Mouse (Mus musculus): ENCODE measurements around the gene Gprin1.

The Gprin1 gene

DNA sequence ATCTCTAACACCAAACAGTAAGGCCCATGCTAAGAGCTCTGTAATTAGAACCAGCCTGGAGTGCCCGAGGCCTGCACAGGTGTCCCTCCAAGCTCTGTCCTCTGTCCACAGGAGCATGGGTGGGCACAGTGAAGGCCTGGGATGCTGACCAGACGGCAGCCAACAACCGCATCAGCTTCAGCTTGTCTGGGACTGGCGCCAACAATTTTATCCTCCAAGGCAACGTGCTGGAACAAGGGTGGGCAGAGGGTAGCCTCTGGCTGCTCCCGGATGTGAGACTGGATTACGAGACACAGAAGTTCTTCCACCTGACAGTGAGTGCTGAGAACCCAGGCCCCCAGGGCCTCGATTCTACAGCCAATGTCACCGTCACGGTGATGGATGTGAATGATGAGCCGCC lies 23.5 kb downstream of the Gprin1 start:
- in situ Hi-C loops (cut with MboI), result no loop called here

DNA sequence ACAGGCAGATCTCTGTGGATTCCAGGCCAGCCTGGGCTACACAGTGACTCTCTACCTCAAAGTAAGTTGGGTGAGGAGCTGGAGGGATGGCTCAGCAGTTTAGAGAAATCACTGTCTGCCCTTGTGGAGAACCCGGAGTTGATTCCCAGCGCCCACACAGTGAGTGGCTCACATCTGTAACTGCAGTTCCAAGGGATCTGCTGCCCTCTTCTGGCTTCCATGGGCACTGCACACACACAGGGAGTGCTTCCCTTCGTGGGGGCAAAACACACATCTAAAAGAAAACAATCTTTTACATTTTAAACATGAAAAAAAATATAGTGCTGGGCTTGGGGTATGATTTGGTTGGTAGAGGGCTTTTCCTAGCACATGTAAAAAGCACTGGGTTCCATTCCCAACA lies 26.5 kb downstream of the Gprin1 start:
- in situ Hi-C loops (cut with MboI), result no loop called here

DNA sequence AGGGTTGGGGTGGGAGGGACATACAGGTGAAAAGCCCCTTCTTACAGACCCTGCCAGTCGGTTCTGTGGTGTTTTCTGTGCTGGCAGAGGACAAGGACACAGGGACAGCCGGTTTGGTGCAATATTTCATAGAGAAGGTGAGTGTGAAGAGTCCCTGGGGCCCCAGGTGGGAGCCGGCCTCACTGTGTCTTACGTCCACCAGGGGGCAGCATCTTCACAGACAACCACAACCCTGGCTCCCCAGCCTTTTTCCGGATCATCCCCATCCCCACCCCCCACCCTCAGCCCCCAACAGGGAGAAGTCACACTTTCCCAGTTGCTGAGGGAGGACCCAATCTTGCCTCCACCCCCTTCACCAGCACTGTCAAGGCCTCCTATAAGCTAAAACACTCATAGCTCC lies 32.8 kb downstream of the Gprin1 start:
- in situ Hi-C loops (cut with MboI), result no loop called here

DNA sequence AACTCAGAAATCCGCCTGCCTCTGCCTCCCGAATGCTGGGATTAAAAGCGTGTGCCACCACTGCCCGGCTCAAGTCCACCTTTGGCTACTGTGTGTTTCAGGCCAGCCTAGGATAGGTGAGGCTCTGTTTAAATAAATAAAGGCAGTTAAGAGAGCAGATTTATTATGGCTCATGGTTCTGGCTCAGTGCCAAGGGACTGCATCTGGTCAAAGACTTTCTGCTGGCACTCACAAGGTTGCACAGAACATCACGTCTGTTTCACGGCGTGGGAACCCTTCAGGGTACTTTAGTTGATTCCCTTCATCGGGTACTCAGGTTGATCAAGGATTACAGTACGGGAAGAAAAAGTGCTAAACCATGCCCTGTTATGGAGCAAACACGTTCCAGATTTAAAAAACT lies 34.7 kb downstream of the Gprin1 start:
- in situ Hi-C loops (cut with MboI), result no loop called here

DNA sequence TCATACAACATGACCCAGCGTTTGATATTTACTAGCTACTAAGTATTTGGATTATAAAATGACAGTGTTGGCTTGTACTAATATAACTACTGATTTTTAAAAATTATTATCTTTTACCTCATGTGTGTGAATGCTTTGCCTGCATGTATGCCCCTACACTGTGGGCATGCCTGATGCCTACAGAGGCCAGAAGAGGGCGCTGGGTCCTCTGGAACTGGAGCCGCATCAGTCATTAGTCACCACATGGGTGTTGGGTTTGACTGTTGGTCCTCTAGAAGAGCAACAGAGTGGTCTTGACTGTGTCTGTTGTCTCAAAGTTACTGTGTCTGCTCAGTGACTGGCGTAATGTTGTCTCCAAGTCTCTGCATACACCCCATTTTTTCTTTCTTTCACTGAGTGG lies 35.3 kb downstream of the Gprin1 start:
- in situ Hi-C loops (cut with MboI), result no loop called here

DNA sequence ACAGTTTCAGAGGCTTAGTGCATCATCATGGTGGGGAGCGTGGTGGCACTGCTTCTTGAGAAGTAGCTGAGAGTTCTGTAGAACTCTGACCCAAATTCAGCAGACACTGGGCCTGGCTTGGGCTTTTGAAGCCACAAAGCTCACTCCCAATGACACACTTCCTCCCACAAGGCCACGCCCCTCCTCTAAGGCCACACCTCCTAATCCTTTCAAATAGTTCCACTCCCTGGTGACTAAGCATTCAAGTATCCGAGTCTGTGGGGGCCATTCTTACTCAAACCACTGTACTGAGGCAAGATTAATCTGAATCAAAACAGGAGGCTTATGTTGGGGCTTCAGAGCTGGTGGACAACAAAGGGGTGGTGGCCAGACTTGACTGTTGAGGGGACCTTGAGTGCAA lies 38.8 kb downstream of the Gprin1 start:
- in situ Hi-C loops (cut with MboI), result no loop called here

DNA sequence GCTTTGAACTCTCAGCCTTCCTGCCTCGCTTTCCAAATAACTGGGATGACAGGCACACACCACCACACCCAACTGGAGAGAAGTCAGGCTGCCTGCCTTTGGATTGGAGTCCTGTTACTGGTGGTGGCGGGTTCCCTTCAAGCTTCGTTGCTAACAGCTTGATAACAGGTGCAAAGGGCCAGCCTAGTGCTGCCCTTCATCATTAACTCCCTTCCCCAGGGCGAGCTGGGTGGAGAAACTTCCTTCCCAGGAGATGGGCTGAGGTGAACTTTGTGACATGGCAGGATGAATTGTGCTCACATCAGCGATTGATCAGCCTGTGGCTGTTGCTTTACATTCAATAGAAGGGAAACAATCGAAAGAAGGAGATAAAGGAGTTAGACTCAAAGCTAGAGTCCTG lies 44.8 kb downstream of the Gprin1 start:
- in situ Hi-C loops (cut with MboI), result no loop called here

DNA sequence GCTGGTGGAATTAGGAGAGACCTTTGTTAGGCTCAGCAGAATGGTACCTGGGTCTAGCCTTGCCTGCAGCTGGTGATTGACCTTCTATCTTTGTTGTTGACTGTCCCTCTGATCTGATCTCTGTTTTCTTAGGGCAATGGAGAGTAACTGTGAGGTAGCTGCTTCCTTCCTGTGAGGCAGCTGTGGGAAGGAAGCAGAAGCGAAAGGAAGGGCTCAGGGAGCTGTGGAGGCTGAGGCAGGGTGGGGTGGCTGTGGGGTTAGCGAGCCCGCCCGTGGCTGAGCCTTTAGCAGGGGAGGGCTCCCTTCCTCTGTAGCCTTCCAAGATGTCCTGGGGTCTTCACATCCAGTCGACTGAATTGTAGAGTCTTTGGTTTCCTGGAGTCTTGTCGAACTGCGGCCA lies 47.2 kb downstream of the Gprin1 start:
- in situ Hi-C loops (cut with MboI), result no loop called here

DNA sequence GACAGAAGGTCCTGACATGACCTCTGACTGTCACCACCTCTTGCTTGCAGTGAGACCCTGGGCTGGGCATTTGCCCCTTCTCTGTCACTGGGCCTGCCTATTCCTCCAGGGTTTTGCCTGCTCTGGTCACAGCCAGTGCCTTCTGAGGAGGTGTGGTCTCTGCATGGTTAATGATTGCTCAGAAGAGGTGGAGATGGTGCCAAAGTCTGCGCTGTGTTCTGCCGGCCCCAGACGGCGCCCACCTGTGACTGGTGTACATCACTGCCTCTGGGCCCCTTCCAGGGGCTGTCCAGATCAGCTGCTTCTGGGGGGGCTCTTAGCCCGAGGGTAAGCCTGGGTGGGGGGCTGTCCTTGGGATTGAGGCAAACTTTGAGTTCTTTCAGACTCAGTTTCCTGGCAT lies 48.4 kb downstream of the Gprin1 start, which contains the start of gene Cdhr2:
Gene Cdhr2, plus strand, starts transcription at position 219 of the 400 bp plus-strand sequence.
- in situ Hi-C loops (cut with MboI), result no loop called here

DNA sequence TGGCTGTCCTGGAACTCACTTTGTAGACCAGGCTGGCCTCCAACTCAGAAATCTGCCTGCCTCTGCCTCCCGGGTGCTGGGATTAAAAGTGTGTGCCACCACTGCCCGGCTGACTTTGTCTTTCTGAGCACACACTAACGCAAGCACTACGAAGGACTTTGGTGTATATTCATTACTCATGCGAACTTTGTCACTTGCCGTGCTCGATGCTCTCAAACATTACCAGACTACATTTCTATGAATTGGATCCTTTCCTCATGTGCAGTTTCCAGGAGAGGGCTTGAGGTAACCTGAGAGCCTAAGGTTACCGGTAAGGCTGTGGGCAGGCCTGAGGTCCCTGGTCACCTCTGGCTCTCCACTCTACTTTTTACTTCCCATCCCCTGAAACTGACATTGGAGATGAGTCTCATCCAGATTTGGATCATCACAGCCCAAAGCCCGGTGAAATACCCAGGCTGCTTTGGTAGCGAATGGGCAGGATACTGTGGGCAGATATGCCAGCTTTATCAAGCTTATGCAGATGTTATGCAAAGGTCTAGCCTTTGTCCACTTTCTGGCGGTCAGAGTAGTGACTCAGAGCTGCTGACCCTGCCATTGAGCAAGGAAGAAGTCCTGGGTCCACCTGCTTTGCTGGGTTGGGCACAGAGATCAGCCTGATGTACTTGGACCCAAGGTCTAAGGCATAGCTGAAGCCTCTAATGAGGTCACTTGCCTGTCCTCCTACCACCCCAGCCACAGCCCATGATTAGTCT lies 54.0 kb downstream of the Gprin1 start:
- in situ Hi-C loops (cut with MboI), result no loop called here

DNA sequence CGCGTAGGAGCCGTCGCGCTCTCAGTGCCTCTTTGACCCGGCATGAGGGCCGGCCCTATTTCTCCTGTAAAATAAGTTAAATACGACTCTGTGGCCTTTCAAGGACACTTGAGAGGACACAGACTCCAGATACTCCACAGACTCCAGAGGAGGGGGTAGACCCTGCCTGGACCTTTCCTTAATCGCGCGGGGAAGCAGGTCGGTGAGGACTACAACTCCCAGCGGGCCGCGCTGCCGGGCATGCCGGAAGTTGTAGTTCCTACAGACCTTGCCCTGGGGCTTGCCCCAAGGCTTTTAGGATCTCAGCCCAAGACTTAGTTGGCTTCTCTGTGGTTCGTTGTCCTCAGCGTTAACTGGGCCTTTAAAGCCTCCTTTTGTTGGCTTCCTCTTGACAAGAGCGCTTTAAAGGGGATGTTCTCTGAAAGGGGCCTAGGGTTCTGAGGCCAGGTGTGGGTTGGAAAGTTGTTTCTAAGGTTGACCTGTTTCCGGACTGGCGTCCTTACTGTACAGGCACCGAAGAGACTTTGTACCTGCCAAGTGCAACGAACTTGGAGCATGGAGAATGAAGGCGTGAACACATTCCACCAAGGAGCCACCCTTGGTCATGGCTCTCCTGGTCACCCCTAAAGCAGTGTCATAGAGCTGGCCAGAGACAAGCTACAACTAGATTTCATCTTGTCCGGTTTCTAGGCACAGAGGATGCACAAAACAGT lies 55.2 kb downstream of the Gprin1 start:
- in situ Hi-C loops (cut with MboI), result no loop called here

DNA sequence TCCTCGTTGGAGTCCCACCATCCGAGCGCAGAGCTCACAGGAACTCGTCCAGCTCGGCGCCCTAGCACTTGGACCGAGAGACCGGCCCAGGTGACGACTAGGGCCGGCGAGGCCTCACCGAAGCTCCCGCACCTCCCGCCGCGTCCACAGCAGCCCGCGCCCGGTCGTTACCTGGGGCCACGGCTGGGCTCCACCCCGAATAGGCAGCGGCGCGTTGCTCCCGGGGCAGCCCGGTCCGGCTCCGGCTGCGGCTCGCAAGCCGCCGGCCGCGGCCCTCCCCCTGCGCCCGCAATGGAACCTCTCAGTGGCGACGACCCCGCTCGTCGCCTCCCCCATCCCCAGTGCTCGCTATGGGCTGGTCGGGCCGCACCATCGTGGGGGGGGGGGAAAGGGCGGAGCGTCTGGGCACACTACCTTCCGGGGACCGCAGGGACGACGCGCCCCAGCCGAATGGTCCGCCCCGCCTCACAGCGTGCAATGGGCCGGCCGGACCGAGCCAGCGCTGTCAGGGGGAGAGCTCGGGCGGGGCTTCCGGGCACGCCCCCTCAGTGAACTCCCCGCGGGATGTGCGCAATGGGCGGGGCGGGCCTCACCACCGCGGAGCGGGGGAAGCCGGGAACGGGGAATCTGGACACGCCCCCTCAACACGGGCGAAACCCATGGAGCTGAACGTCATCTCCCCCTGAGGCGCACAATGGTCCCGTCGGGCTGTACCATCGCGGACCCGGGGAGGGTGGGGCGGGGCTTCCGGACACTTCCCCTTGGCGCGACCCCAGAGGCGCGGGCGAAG lies 55.9 kb downstream of the Gprin1 start, which contains the start of gene Rnf44:
Gene Rnf44, minus strand, starts transcription at position 350 of the 790 bp plus-strand sequence.
- in situ Hi-C loops (cut with MboI), result no loop called here

DNA sequence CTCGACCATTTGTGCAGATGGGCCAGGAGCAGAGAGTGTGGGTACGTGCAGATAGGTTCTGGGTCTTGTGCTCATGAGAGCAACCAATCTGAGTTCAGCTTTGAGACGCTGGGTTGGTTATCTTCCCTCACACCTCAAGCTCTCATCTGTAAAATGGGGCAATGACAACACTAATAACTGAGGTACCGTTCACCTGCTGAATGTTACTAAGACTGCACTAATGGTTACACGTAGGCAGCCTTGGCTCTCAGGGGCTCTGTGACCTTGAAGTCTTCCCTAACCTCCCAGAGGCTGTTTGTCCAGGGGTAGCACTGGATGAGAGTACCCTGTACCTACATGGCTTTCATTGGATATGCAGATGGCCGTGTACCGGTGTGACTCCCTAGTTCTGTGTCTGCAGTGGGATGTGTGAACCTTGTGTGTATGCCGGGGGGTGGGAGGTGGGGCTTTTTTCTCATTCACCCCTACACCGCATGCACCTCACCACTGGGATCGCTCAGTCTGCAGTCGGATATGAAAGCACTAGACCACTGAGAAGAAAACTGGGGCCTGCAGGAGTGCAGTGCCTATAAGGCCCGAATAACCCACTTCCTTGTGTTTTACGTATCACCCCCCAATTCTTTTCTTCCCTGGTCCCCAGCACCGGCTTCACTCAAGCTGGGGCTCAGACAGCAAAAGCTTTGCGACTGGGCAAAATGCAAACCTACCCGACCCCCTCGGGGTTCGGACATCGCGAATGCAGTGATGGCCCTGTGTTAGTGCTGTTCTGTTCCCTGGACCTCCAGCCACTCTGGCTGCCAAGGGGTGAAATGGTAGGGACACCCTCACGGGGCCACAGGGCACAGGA lies 56.7 kb downstream of the Gprin1 start:
- in situ Hi-C loops (cut with MboI), result no loop called here

DNA sequence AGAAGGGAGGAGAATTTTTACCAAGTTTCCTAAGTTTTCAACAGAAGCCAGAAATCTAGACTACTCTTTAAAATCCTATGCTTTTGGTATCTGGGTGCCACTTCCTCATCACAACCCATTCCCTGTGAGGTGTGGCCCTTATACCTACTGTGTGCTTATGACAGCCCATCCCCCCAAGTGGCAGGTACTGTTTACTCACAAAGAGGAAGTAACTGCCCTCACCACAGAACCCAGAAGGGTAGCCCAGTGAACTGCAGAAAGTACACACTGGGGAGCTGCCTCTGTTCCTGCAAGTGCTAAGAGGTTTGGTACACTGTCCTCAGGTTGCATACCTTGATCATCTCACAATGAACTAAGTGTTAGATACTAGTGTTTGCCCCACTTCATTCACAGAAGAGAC lies 57.9 kb downstream of the Gprin1 start:
- in situ Hi-C loops (cut with MboI), result no loop called here

DNA sequence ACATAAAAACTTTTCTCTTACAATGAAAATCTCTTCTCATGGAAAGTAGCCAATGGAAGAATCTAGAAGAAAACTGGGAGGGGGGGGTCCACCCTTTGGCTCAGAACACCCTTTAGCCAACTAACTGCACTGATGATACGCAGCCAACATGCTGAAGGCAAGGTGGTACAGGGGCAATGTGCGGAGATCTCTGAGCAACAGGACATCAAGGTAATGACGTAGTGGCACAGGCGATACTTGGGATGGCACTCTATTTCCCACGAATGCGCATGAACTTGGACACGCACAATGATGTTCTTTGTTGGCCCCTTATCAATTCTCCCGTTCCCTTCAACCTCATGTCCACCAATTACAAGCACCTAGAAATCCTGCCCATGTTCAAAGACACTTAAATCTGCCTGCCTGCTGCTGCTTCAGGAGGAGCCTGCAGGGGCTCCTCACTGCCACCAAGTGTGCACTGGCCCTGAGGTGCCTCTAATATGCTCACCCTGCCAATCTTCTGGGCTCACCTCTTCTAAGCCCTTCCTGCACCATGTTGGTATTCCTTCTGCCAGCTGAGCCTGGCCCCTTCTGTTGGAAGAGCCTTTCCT lies 59.4 kb downstream of the Gprin1 start:
- in situ Hi-C loops (cut with MboI), result no loop called here

DNA sequence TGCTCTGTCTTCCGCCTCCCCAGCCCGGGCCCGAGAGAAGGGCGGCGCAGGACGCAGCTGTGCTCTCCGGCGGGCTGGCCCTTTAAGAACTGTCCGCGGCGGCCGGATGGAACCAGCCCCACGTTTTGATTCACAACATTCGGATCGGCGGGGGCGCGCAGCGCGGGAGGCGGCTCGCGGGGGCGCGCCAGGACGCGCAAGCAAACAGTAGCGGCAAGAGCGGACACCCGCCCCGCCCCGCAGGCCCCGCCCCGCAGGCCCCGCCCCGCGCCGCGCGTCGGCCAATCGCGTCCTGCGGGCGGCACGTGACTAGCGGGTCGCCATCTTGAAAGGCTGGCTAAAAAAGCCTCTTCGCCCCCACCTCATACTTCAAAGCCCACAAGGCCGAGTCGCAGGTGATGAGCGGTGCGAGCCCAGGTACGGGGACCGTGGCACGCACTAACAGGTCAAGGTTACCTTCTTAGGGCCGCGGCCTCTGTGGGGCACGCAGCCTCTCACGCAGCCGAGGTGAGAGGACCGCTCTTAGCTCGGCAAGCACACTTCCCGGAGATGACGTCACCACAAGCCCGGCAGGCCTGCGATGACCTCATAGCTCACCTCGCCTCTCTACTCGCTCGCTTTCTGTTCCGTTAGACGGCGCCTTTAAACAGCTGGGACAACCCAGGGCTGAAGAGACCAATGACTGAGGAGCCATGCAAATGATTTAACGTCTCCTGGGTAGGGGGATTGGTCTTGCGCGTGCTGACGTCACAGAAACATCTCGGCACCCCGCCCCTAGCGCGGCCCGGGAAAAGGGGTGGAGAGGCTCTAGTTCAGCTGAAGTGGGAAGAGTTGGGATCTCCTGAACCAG lies 61.9 kb downstream of the Gprin1 start:
- in situ Hi-C loops (cut with MboI), result no loop called here

DNA sequence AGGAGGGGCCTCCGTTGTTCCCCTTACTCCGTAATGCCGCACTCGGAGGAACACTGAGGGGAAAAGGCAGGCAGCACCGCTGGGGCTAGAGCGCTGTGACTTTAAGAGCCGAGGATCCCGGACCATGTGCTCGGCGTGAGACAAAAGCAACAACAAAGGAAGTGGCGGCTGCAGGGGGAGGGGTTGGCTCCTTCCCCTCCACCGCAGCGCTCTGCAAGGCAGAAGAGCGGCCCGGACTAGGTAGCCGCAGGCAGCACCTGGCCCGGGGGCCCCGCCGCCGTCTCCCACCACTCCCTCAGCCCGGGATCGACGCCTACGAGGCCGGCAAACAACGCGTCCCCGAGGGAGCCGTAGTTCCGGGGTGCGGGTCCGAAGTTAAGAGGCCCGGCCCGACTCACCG lies 62.6 kb downstream of the Gprin1 start:
- in situ Hi-C loops (cut with MboI), result no loop called here

Data from mature B cell (primary cell).